Comparison of ENCODE assay signal across 8 mouse cellular contexts in the genomic region with DNA sequence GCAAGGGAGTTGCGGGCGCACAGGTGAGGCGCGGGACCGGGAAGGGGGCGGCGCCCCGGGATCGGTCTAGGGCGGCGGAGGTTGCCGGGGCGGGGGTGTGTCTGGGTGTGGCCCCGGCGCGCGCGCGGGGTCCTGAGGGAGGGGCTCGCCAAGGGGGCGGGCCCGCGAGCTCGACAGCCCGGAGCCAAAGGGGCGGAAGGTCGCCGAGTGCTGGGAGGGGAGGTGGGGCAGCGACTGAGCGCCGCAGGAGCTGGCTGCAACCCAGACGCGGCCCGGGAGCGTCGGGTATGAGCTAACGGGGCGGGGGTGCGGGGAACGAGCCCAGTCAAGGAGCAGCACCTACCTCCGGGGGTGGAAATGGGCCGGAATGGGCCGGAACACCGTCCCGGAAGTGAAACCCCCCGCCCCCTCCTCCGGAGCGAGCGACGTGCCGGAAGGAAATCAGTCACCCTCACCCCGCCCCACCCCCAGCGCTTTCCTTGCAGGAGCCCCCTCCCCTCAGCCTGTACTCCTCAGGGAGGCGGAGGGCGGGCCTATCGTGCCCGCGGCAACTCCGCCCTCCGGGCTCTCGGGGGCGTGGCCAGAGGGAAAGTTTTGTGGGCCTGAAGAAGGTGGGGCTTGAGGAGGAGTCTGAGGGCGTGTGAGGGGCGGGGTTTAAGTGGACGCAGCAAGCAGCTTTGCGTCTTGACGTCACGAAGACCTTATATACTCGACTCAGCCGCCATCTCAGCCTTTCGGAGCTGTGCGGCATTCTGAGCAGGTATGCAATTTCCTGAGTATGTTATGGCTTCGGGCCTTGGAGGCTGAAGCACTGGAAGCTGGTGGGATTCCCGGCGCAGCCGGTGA. TPM values are rescaled to one million over a fixed set of nuclear protein-coding genes. Genes with fewer than 3 reads are reported as not detected.
DNase-seq lines count a peak whose midpoint lies in the region; ATAC-seq and TF ChIP-seq lines count a peak whose summit lies in the region.

A gene (minus strand): TSS at position 415 of the 846 bp plus-strand sequence.

- H3K79me2 ChIP-seq in CH12.LX (replicated peaks; ENCODE audit: control insufficient read depth, extremely low read depth, insufficient read depth, poor library complexity, severe bottlenecking), result peaks cover 25% of the 10 kb centered on the region

- H3K36me3 ChIP-seq in CH12.LX (replicated peaks in 1 of 2; ENCODE audit: control insufficient read depth in 1 of 2, insufficient read depth in 1 of 2, low read length in 1 of 2), result peaks cover 44 to 62% of the 10 kb centered on the region in 2 experiments
- peaks cover 10% of the 10 kb centered on the region; the same call in 1 of the 2 replicates for H3K36me3 ChIP-seq in forebrain, embryonic 11.5 days (ENCODE audit: control insufficient read depth, insufficient read depth, low read length)
- peaks cover 47% of the 10 kb centered on the region for H3K36me3 ChIP-seq in heart, postnatal 0 days (replicated peaks; ENCODE audit: control insufficient read depth, insufficient read depth, low read length)
- H3K36me3 ChIP-seq in liver, embryonic 16.5 days (ENCODE audit: control insufficient read depth, insufficient read depth), result peaks cover 30% of the 10 kb centered on the region
- H3K36me3 ChIP-seq in neural tube, embryonic 13.5 days, result peaks cover 63% of the 10 kb centered on the region
- H3K36me3 ChIP-seq in testis, adult 2 months (ENCODE audit: control insufficient read depth, insufficient read depth, low read length), result no peaks in the 10 kb centered on the region; the same call in none of the 2 replicates

- TF ChIP-seq EP300 in CH12.LX (IDR thresholded peaks at IDR 0.05; ENCODE audit: low read length), result no peak
- TF ChIP-seq EP300 in heart, postnatal 0 days (IDR thresholded peaks at IDR 0.05; ENCODE audit: low read depth), result peak; percentile 75

- dilution Hi-C loops in CH12.LX (cut with MboI; ENCODE audit: extremely low pct_ligation_motif_present, extremely low pct_unique_long_range_greater_than_20kb, low sequenced_read_pairs), result no loop called here

- peak; percentile 98 for DNase-seq in CH12.LX (ENCODE audit: extremely low read depth)
- peak; percentile 99 for DNase-seq in c-Kit-positive CD71-positive TER-119-negative erythroid progenitor cells, embryonic 14.5 days (ENCODE audit: low read depth)
- peak; percentile 100 for DNase-seq in forebrain, embryonic 11.5 days (ENCODE audit: low spot score)
- peak; percentile 99 for DNase-seq in heart, postnatal 0 days (ENCODE audit: low spot score)
- peak; percentile 99 for DNase-seq in kidney, postnatal 4 days

- under 1% methylated on average over 61 of the region's 76 CpGs for WGBS in forebrain, embryonic 11.5 days
- WGBS in heart, postnatal 0 days, result 1% methylated on average over 75 of the region's 76 CpGs
- WGBS in liver, embryonic 16.5 days (ENCODE audit: insufficient replicate concordance), result under 1% methylated on average over 66 of the region's 76 CpGs
- under 1% methylated on average over 54 of the region's 76 CpGs for WGBS in neural tube, embryonic 13.5 days

- peak within 1 kb of the TSS; percentile 66 to 95 (median 78) for H3K4me3 ChIP-seq in CH12.LX (replicated peaks in 1 of 3; ENCODE audit: low read depth in 2 of 3, low read length in 2 of 3, poor library complexity in 1 of 3)
- peak within 1 kb of the TSS; percentile 84 for H3K4me3 ChIP-seq in forebrain, embryonic 11.5 days (ENCODE audit: low read depth, low read length)
- H3K4me3 ChIP-seq in heart, postnatal 0 days (ENCODE audit: low read depth, low read length), result peak within 1 kb of the TSS; percentile 83
- peak within 1 kb of the TSS; percentile 84 for H3K4me3 ChIP-seq in liver, embryonic 16.5 days (ENCODE audit: low read depth, low read length)
- H3K4me3 ChIP-seq in neural tube, embryonic 13.5 days, result peak within 1 kb of the TSS; percentile 82
- peak within 1 kb of the TSS; percentile 96 for H3K4me3 ChIP-seq in testis, adult 2 months (ENCODE audit: control insufficient read depth, low read depth, low read length)

- H3K27ac ChIP-seq in CH12.LX (ENCODE audit: insufficient read depth, low read depth), result peak within 1 kb of the TSS; percentile 86
- H3K27ac ChIP-seq in forebrain, embryonic 11.5 days (ENCODE audit: low read depth, low read length), result peak within 1 kb of the TSS; percentile 85
- peak within 1 kb of the TSS; percentile 94 for H3K27ac ChIP-seq in heart, postnatal 0 days (ENCODE audit: low read depth)
- H3K27ac ChIP-seq in liver, embryonic 16.5 days (ENCODE audit: low read length), result peak within 1 kb of the TSS; percentile 99
- H3K27ac ChIP-seq in neural tube, embryonic 13.5 days (replicated peaks), result peak within 1 kb of the TSS; percentile 92
- peak within 1 kb of the TSS; percentile 96 for H3K27ac ChIP-seq in testis, adult 2 months (ENCODE audit: control insufficient read depth, insufficient read depth, low read depth, low read length)

- H3K4me2 ChIP-seq in CH12.LX (ENCODE audit: insufficient read depth, low read depth, poor library complexity, severe bottlenecking), result peak within 1 kb of the TSS; percentile 97
- H3K4me2 ChIP-seq in forebrain, embryonic 11.5 days (ENCODE audit: low read depth, low read length, severe bottlenecking), result peak within 1 kb of the TSS; percentile 64
- peak within 1 kb of the TSS; percentile 81 for H3K4me2 ChIP-seq in heart, postnatal 0 days (ENCODE audit: low read depth, low read length)
- H3K4me2 ChIP-seq in liver, embryonic 16.5 days (ENCODE audit: low read depth, low read length), result peak within 1 kb of the TSS; percentile 87
- peak within 1 kb of the TSS; percentile 80 for H3K4me2 ChIP-seq in neural tube, embryonic 13.5 days

- TF ChIP-seq POLR2A in CH12.LX (IDR thresholded peaks at IDR 0.05; ENCODE audit: low read depth, low read length), result peak; percentile 100
- peak; percentile 100 for TF ChIP-seq POLR2A in testis, adult 2 months (IDR thresholded peaks at IDR 0.05; ENCODE audit: control insufficient read depth, low read depth, low read length)

- peak; percentile 91 for ATAC-seq in forebrain, embryonic 11.5 days (replicated peaks; ENCODE audit: low FRiP score)
- ATAC-seq in heart, postnatal 0 days (ENCODE audit: insufficient read depth, low read depth), result peak; percentile 91
- ATAC-seq in liver, embryonic 16.5 days (ENCODE audit: low read depth), result peak; percentile 88
- ATAC-seq in neural tube, embryonic 13.5 days (ENCODE audit: low read depth), result peak; percentile 96

- in situ Hi-C loops in CH12.LX (cut with MboI; ENCODE audit: low pct_ligation_motif_present, low pct_unique_long_range_greater_than_20kb, low sequenced_read_pairs), result no loop called here

- no peaks in the 10 kb centered on the region for H3K9me3 ChIP-seq in CH12.LX (replicated peaks; ENCODE audit: low read length)
- H3K9me3 ChIP-seq in forebrain, embryonic 11.5 days (ENCODE audit: control insufficient read depth, low read length), result no peaks in the 10 kb centered on the region
- no peaks in the 10 kb centered on the region for H3K9me3 ChIP-seq in heart, postnatal 0 days (replicated peaks; ENCODE audit: control insufficient read depth, low read length)
- no peaks in the 10 kb centered on the region for H3K9me3 ChIP-seq in liver, embryonic 16.5 days (replicated peaks; ENCODE audit: control insufficient read depth, low read length)
- H3K9me3 ChIP-seq in neural tube, embryonic 13.5 days, result no peaks in the 10 kb centered on the region

- no peak for TF ChIP-seq RAD21 in CH12.LX (IDR thresholded peaks at IDR 0.05; ENCODE audit: low read depth, low read length)

- H3K9ac ChIP-seq in CH12.LX (ENCODE audit: insufficient read depth, low read depth), result peak within 1 kb of the TSS; percentile 95
- peak within 1 kb of the TSS; percentile 99 for H3K9ac ChIP-seq in forebrain, embryonic 11.5 days (ENCODE audit: low read length)
- H3K9ac ChIP-seq in heart, postnatal 0 days (replicated peaks; ENCODE audit: low read depth, low read length), result peak within 1 kb of the TSS; percentile 84
- peak within 1 kb of the TSS; percentile 84 for H3K9ac ChIP-seq in liver, embryonic 16.5 days (ENCODE audit: low read depth, low read length)
- H3K9ac ChIP-seq in neural tube, embryonic 13.5 days, result peak within 1 kb of the TSS; percentile 99

- H3K4me1 ChIP-seq in CH12.LX (ENCODE audit: control insufficient read depth in 1 of 2, insufficient read depth in 2 of 2), result peaks cover 2 to 45% of the 10 kb centered on the region in 2 experiments; a peak in 3 of 4 replicates
- H3K4me1 ChIP-seq in forebrain, embryonic 11.5 days (replicated peaks; ENCODE audit: control insufficient read depth, insufficient read depth, low read length), result peaks cover 10% of the 10 kb centered on the region
- H3K4me1 ChIP-seq in heart, postnatal 0 days (ENCODE audit: control insufficient read depth, insufficient read depth), result peaks cover 14% of the 10 kb centered on the region
- H3K4me1 ChIP-seq in liver, embryonic 16.5 days (ENCODE audit: control insufficient read depth, low read depth, low read length), result peaks cover 19% of the 10 kb centered on the region
- peaks cover 46% of the 10 kb centered on the region for H3K4me1 ChIP-seq in neural tube, embryonic 13.5 days (replicated peaks)
- no peaks in the 10 kb centered on the region for H3K4me1 ChIP-seq in testis, adult 2 months (ENCODE audit: control insufficient read depth, insufficient read depth, low read length)

- TF ChIP-seq CTCF in CH12.LX (conservative IDR thresholded peaks at IDR 0.05 in 1 of 2, IDR thresholded peaks at IDR 0.05 in 1 of 2; ENCODE audit: low read depth in 2 of 2, low read length in 2 of 2), result no peak
- TF ChIP-seq CTCF in heart, postnatal 0 days (IDR thresholded peaks at IDR 0.05; ENCODE audit: low read depth), result no peak
- no peak for TF ChIP-seq CTCF in testis, adult 2 months (IDR thresholded peaks at IDR 0.05; ENCODE audit: control insufficient read depth, insufficient read depth, insufficient replicate concordance, low read depth, low read length)

- no peaks in the 10 kb centered on the region for H3K27me3 ChIP-seq in CH12.LX (replicated peaks)
- H3K27me3 ChIP-seq in forebrain, embryonic 11.5 days (ENCODE audit: control insufficient read depth, insufficient read depth, low read length), result no peaks in the 10 kb centered on the region
- H3K27me3 ChIP-seq in heart, postnatal 0 days (ENCODE audit: control insufficient read depth, insufficient read depth, low read length), result no peaks in the 10 kb centered on the region
- no peaks in the 10 kb centered on the region for H3K27me3 ChIP-seq in liver, embryonic 16.5 days (ENCODE audit: control insufficient read depth, insufficient read depth, low read depth, low read length)
- no peaks in the 10 kb centered on the region for H3K27me3 ChIP-seq in neural tube, embryonic 13.5 days
- no peaks in the 10 kb centered on the region for H3K27me3 ChIP-seq in testis, adult 2 months (ENCODE audit: control insufficient read depth, insufficient read depth, low read length)

RNA-seq across cellular contexts. Expression of the gene that starts here (rescaled TPM):
- total RNA-seq in CH12.LX (2012; rRNA removed) (4.7 and 5.2 TPM in 2 replicates), CH12.LX (2014; rRNA removed) (3.1 and 4.5 TPM in 2 replicates)
- polyA plus RNA-seq in CH12.LX (2012; ENCODE audit: insufficient read length, low read depth), result 3.6 and 4.8 TPM in 2 replicates
- polyA plus RNA-seq in forebrain, embryonic 11.5 days (2014; fragmentation: Nextera tagmentation; extraction: Ambion mirVana), result 8.3 and 14.4 TPM in 2 replicates
- total RNA-seq in heart, postnatal 0 days (2014; rRNA removed; ENCODE audit: low replicate concordance), result 3.1 and 5.6 TPM in 2 replicates
- polyA plus RNA-seq in heart, postnatal 0 days (2015; fragmentation: Nextera tagmentation; extraction: Ambion mirVana), result 4.5 and 5.0 TPM in 2 replicates
- polyA plus RNA-seq in liver, embryonic 16.5 days (2015; fragmentation: Nextera tagmentation; extraction: Ambion mirVana), result 1.8 and 1.9 TPM in 2 replicates
- 11.9 and 12.3 TPM in 2 replicates for polyA plus RNA-seq in neural tube, embryonic 13.5 days (2015; fragmentation: Nextera tagmentation; extraction: Ambion mirVana)
- 2.4 and 3.2 TPM in 2 replicates for polyA plus RNA-seq in testis, adult 2 months (2012; rRNA removed)

Comparison
In these comparisons a context has a peak if more than half of its experiments do, and no peak if none do; other contexts are left out.
1. Peak in every context shown above with its lines: DNase-seq, ATAC-seq, H3K4me3 ChIP-seq and H3K27ac ChIP-seq.